8 mouse cellular contexts compared by ENCODE assay signal in the genomic region with DNA sequence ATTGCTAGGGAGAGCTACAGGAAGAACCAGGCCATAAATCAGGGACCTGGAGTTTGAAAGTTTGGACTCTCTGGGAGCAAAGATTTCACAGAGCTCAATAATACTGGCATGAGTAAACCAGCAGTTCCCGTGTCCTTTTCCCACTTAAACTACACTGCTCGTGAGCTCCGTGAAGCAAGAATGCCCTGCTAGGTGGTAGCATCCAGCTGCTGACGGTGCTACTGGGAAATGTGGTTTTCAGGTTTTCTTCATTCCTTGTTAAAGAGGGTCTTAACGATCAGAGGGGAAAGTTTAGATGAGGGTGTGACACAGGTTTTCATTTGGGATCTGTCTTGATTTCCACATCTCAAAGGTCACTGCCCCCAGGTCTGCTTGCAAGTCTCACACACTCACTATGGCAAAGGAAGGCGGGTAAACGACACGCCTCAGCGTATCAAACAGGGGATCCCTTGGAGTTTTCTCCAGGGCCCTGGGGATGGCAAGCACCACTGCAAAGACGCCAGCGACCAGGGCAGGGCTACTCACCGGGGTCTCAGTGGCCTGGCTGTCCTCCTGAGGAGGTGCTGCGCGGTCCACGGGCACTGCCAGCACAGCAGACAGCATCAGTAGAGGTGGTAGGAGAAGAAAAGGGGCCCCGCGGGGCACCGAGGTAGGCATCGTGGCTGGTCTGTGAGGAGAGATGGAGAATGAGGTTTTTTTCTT. TPM values are rescaled to one million over a fixed set of nuclear protein-coding genes. Genes with fewer than 3 reads are reported as not detected.
DNase-seq lines count a peak whose midpoint lies in the region; ATAC-seq and TF ChIP-seq lines count a peak whose summit lies in the region.

No protein-coding gene starts in this region.

- TF ChIP-seq POLR2A in lung, adult 2 months (IDR thresholded peaks at IDR 0.05; ENCODE audit: borderline replicate concordance, extremely low read depth, low read depth, low read length), result no peak

- WGBS in lung, adult 2 months, result 19% methylated on average over 19 of the region's 19 CpGs
- WGBS in embryonic facial prominence, embryonic 10.5 days, result 46% methylated on average over 19 of the region's 19 CpGs
- WGBS in midbrain, embryonic 16.5 days, result 41% methylated on average over 19 of the region's 19 CpGs

- H3K4me3 ChIP-seq in lung, adult 2 months (replicated peaks; ENCODE audit: extremely low read depth, low read depth, low read length), result peak overlapping the region; percentile 94
- H3K4me3 ChIP-seq in embryonic facial prominence, embryonic 10.5 days, result peak overlapping the region; percentile 84
- peak overlapping the region; percentile 53 for H3K4me3 ChIP-seq in midbrain, embryonic 16.5 days (ENCODE audit: low read depth, low read length)

- peaks cover 11% of the 10 kb centered on the region for H3K4me1 ChIP-seq in lung, adult 2 months (ENCODE audit: control insufficient read depth, insufficient read depth, low read length)
- peaks cover 24% of the 10 kb centered on the region for H3K4me1 ChIP-seq in embryonic facial prominence, embryonic 10.5 days
- H3K4me1 ChIP-seq in midbrain, embryonic 16.5 days (ENCODE audit: control insufficient read depth, insufficient read depth, low read length), result peaks cover 15% of the 10 kb centered on the region

- DNase-seq in lung, adult 2 months, result no peak
- DNase-seq in lung, postnatal 4 days, result no peak
- DNase-seq in embryonic facial prominence, embryonic 10.5 days (ENCODE audit: low spot score), result no peak
- no peak for DNase-seq in layer of hippocampus, adult 9-11 months
- DNase-seq in left cerebral cortex, postnatal 14 days (ENCODE audit: low spot score in 2 of 2), result no peak
- DNase-seq in testis, postnatal 14 days (ENCODE audit: low spot score), result no peak

- peak; percentile 20 for ATAC-seq in inflammation-experienced regulatory T-cells, adult 6 months
- peak; percentile 27 for ATAC-seq in midbrain, embryonic 16.5 days

- TF ChIP-seq CTCF in lung, adult 2 months (IDR thresholded peaks at IDR 0.05; ENCODE audit: insufficient read depth, low read length), result no peak

- peaks cover 36% of the 10 kb centered on the region for H3K36me3 ChIP-seq in embryonic facial prominence, embryonic 10.5 days (replicated peaks)
- no peaks in the 10 kb centered on the region for H3K36me3 ChIP-seq in midbrain, embryonic 16.5 days (ENCODE audit: control insufficient read depth, insufficient read depth, low read length)

- intact Hi-C loops in left cerebral cortex, postnatal 14 days (cut with DNase I), result no loop called here

- no peaks in the 10 kb centered on the region for H3K27me3 ChIP-seq in embryonic facial prominence, embryonic 10.5 days (replicated peaks; ENCODE audit: low read depth, poor library complexity, severe bottlenecking)
- H3K27me3 ChIP-seq in midbrain, embryonic 16.5 days (ENCODE audit: control insufficient read depth, insufficient read depth, low read depth, low read length), result no peaks in the 10 kb centered on the region

- H3K4me2 ChIP-seq in midbrain, embryonic 16.5 days (ENCODE audit: low read length), result peak overlapping the region; percentile 94

- no peaks in the 10 kb centered on the region for H3K9me3 ChIP-seq in embryonic facial prominence, embryonic 10.5 days
- H3K9me3 ChIP-seq in midbrain, embryonic 16.5 days (replicated peaks; ENCODE audit: control insufficient read depth, low read length, poor library complexity, severe bottlenecking), result no peaks in the 10 kb centered on the region

- peak overlapping the region; percentile 78 for H3K9ac ChIP-seq in midbrain, embryonic 16.5 days (ENCODE audit: low read depth, low read length)

- peak overlapping the region; percentile 93 for H3K27ac ChIP-seq in embryonic facial prominence, embryonic 10.5 days (replicated peaks)
- peak overlapping the region; percentile 73 for H3K27ac ChIP-seq in midbrain, embryonic 16.5 days (ENCODE audit: low read length)

RNA-seq across cellular contexts. Expression of a gene that starts 0.9 kb away (rescaled TPM):
- polyA plus RNA-seq in lung, adult 2 months (2012; rRNA removed), result 420 and 430 TPM in 2 replicates
- polyA plus RNA-seq in embryonic facial prominence, embryonic 10.5 days (2016; fragmentation: Nextera tagmentation; extraction: Ambion mirVana), result 115 and 123 TPM in 2 replicates
- 100 to 1,000 TPM; 119 to 153 (median 121) TPM for polyA plus RNA-seq in inflammation-experienced regulatory T-cells, adult 6 months (2017; shearing (Covaris generic))
- polyA plus RNA-seq in midbrain, embryonic 16.5 days (2015; fragmentation: Nextera tagmentation; extraction: Ambion mirVana), result 107 and 119 TPM in 2 replicates
- 100 to 1,000 TPM; 109 to 110 TPM for total RNA-seq in left cerebral cortex, postnatal 14 days (2021)

RNA-seq across cellular contexts. Expression of a gene that starts 16.7 kb away (rescaled TPM):
- 58.6 and 73.7 TPM in 2 replicates for polyA plus RNA-seq in lung, adult 2 months (2012; rRNA removed)
- polyA plus RNA-seq in embryonic facial prominence, embryonic 10.5 days (2016; fragmentation: Nextera tagmentation; extraction: Ambion mirVana), result 18.6 and 21.6 TPM in 2 replicates
- polyA plus RNA-seq in inflammation-experienced regulatory T-cells, adult 6 months (2017; shearing (Covaris generic)), result 10 to 100 TPM; 30.4 to 76.6 (median 56.4) TPM
- 10.5 and 13.9 TPM in 2 replicates for polyA plus RNA-seq in midbrain, embryonic 16.5 days (2015; fragmentation: Nextera tagmentation; extraction: Ambion mirVana)
- 10 to 100 TPM; 24.2 to 33.3 TPM for total RNA-seq in left cerebral cortex, postnatal 14 days (2021)

RNA-seq across cellular contexts. Expression of a gene that starts 16.8 kb away (rescaled TPM):
- 11.8 and 13.1 TPM in 2 replicates for polyA plus RNA-seq in lung, adult 2 months (2012; rRNA removed)
- polyA plus RNA-seq in embryonic facial prominence, embryonic 10.5 days (2016; fragmentation: Nextera tagmentation; extraction: Ambion mirVana), result 1.9 and 2.3 TPM in 2 replicates
- polyA plus RNA-seq in inflammation-experienced regulatory T-cells, adult 6 months (2017; shearing (Covaris generic)), result under 1 TPM; 0.36 to 0.78 (median 0.53) TPM
- polyA plus RNA-seq in midbrain, embryonic 16.5 days (2015; fragmentation: Nextera tagmentation; extraction: Ambion mirVana), result 0.81 and 0.87 TPM in 2 replicates
- total RNA-seq in left cerebral cortex, postnatal 14 days (2021), result 1 to 10 TPM; 1.0 to 2.4 TPM

RNA-seq across cellular contexts. Expression of a gene that starts 20.7 kb away (rescaled TPM):
- polyA plus RNA-seq in lung, adult 2 months (2012; rRNA removed), result 4.4 and 5.4 TPM in 2 replicates
- polyA plus RNA-seq in embryonic facial prominence, embryonic 10.5 days (2016; fragmentation: Nextera tagmentation; extraction: Ambion mirVana), result 5.7 and 7.4 TPM in 2 replicates
- polyA plus RNA-seq in inflammation-experienced regulatory T-cells, adult 6 months (2017; shearing (Covaris generic)), result 1 to 10 TPM; 1.0 to 1.1 (median 1.1) TPM
- 4.1 and 4.2 TPM in 2 replicates for polyA plus RNA-seq in midbrain, embryonic 16.5 days (2015; fragmentation: Nextera tagmentation; extraction: Ambion mirVana)
- 1 to 10 TPM; 2.8 to 2.9 TPM for total RNA-seq in left cerebral cortex, postnatal 14 days (2021)

RNA-seq across cellular contexts. Expression of a gene that starts 22.7 kb away (rescaled TPM):
- polyA plus RNA-seq in lung, adult 2 months (2012; rRNA removed), result not detected in 2 replicates
- polyA plus RNA-seq in embryonic facial prominence, embryonic 10.5 days (2016; fragmentation: Nextera tagmentation; extraction: Ambion mirVana), result not detected in 2 replicates
- polyA plus RNA-seq in inflammation-experienced regulatory T-cells, adult 6 months (2017; shearing (Covaris generic)), result not detected
- polyA plus RNA-seq in midbrain, embryonic 16.5 days (2015; fragmentation: Nextera tagmentation; extraction: Ambion mirVana), result not detected in 2 replicates
- total RNA-seq in left cerebral cortex, postnatal 14 days (2021), result 1 to 10 TPM in 1 of 2 experiments, under 1 TPM in 1; 0.88 to 1.7 TPM
